Mouse (Mus musculus) fibroblast of lung, adult 2 months (primary cell): ENCODE data around the gene Vash1.
A peak's percentile ranks its signal among the peaks of the same experiment; 100 is the strongest.

Experiments used
- DNase-seq: peaks from one replicate; pipeline ENCODE4 v3.0.0-alpha.2; 2011; ENCODE audit warnings: low read depth

The Vash1 gene

DNA sequence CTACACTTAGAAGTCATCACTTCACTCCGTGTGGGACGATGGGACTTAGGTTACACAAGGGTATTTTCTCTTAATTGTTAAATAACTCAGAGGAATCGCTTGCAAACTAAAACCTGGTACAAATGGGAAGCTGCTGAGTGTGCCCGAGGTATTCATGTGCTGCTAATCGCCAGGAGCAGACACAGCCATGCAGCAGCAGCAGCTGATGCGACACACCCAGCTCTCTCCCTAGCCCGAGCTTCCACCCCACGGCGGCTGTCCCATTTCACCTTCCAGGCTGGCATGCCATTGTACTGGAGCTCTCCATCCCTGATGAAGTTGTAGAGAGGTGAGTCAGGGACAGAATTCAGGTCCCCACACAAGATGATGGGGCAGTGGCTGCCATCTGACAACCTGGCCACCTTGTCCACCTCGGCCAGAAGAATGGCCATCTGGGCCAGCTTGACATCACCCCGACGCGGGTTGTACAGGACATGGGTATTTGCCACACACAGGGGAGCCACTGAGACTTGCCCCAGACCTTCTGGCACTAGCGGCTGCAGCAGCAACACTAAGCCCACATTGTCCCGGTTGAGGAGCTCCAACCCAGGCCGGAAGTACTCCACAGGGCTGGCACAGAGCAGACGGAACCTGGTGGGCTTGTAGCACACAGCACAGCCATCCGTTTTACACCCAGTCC lies 41.6 kb downstream of the Vash1 start:
- no peak for DNase-seq

GRCm38 (mm10) chr12:86721453-86721852 lies 43.0 kb downstream of the Vash1 start:
- DNase-seq, result no peak

DNA sequence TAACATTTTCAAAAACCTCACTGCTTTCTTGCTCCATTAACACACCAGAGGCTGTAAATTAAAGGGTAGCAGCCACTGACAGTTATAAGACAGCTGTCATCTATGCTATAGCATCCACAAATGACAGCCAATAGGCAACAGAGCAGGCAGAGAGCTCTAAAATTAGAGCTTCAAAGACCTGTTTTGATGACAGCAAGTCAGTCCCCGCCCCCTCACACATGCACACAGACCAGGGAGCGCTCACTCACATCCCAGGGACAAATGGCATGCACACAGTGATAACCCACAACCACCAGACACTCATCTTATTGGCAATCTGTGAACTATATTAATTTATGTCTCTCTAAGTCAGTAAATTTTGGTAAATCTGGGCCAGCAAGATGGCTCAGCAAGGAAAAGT lies 45.8 kb downstream of the Vash1 start:
- no peak for DNase-seq

GRCm38 (mm10) chr12:86725706-86726105 lies 47.2 kb downstream of the Vash1 start:
- no peak for DNase-seq

DNA sequence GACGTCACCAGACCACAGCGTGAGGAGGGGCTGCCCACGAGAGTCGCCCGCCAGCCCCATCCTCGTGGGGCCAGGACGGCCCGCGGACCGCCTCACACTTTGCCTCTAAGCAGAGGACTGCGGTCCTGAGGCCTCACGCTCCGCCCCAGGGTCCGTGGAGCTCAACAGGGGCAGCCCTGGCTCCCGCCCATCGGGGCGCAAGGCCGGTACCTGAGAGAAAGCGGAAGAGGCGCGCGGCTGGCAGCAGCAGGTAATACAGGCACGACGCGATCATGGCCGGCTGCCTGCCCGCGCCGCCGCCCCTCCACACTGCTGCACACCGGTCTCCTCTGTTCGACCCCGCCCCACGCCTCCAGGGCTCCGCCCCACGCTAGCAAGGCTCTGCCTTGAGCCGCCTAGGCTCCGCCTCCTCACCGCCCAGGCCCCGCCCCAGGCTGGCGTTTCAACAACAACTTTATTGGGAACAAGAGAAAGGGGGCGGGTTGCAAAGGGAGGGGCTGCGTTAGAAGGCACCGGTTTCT lies 47.7 kb downstream of the Vash1 start, which contains the start of gene Angel1:
TSS of gene Angel1 (minus strand) at position 341 of the 521 bp plus-strand sequence.
- peak; percentile 73 for DNase-seq

DNA sequence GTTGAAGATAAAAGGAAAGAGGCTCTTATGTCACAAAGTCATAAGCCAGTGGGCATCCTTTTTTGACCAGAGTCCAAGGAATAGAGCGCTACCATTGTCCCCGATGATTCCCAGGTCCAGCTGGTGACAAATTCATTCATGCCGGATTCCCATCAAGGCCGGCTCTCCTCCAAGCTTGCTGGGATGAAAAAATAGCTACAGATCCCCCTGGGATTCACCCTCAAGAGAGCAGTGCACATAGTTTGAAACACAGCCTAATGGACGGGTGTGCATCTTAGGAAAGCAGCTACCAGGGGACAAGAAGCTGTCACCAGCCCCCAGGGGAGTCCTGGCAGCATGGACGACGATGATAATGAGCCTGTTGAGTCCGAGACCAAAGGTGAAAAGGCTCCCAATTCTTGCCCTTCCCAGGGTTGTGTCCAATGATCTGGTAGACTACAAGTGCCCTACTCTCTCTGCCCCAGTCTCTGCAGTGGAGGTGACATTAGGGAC lies 55.9 kb downstream of the Vash1 start, which contains the start of gene Lrrc74a:
TSS of gene Lrrc74a (plus strand) at position 51 of the 492 bp plus-strand sequence.
- DNase-seq, result no peak
